Mouse (Mus musculus) gastrocnemius, postnatal 10 days (tissue): Measurements from ENCODE around the gene Cluh. TPM values are rescaled to one million over a fixed set of nuclear protein-coding genes. Genes with fewer than 3 reads are reported as not detected.

Experiments
- DNase-seq: peaks from one replicate; pipeline ENCODE4 v3.0.0; 2021; ENCODE audit warnings: mixed read lengths
- total RNA-seq, 2 experiments: library from RNA; stranded (reverse); gene quantifications; 2 replicates each; pipeline ENCODE4 v1.2.3; 2021

Cluh gene
- total RNA-seq, 2 experiments from 2014 or later = 83.7 to 90.5 TPM

DNA sequence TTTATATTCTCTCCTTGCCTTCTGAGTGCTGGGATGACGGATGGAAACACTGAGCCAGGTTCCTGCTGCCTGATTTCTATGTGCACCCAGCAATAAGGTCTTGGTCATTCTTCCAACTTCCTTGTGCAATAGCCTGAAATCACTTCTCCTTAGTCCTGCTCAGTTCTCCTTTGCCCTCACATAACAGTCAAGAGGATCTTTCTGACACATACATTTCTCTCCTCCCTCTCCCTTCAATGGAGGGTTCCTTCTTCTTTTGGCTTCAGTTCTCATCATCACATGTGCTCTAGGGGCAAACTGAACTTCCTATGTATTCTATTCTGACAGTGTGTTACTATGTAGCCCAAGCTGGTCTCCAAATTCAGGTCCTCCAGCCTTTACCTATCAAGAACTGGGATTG, 1.3 kb upstream of the Cluh start:
- DNase-seq = no peak

DNA sequence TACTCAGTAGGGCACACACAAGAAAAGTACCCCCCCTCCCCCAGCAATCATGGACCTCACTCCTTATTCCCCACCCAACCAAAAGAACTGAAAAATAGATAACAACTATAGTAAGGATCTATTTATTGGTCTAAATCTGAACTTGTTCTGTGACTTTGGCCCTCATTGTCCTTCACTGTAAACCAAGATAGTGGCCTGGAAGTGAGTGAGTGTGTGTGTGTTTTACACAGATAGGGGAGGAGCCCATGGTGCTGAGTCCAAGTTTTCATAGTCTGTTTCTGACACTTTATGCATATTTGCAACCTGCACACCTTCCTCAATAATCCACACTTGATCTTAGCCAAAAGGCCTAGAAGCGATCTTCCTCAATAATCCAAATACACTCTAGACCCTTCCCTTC, 619 bp upstream of the Cluh start:
- no peak for DNase-seq

DNA sequence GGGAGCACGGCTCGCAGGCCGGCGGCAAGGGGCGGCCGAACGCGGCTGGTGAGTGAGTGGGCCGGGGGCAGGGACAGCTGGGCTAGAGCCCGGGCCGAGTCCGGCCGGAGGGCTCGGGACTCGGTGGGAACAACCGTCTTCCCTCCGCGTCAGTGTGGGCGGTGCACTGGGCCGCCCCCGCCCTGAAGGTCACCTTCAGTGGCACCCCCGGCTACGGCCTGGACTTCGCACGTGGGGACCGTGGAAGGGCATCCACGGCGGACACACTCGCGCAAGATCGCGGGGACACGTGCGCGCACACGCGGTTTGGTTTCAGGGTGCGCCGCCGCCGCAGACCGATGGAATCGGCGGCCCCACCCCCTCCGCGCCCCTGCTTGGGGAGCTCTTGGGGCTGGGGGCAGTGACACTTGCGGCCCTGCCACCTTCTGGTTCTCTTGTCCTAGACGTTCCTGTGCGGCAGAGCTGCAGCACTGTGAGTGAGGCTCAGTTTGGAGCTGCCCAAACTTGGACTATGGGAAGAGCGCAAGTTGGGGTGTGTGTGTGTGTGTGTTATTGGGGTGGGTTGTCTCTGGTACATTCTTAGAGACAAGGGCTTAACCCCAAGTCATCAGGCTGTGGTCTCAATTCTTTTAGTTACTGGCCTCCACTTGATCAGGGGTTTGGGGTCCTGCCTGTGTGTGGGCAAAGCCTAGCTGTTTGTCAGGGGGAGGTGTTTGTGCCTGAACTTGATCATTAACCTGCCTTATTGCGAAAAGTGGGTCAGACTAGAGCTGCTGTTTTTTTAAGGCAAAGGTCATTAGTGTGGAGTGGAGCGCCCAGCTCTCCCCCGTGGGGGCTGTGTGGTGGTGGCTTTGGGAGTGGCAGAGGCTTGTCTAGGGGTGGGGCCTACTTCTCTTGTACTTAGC, 604 bp downstream of the Cluh start:
- DNase-seq = no peak

DNA sequence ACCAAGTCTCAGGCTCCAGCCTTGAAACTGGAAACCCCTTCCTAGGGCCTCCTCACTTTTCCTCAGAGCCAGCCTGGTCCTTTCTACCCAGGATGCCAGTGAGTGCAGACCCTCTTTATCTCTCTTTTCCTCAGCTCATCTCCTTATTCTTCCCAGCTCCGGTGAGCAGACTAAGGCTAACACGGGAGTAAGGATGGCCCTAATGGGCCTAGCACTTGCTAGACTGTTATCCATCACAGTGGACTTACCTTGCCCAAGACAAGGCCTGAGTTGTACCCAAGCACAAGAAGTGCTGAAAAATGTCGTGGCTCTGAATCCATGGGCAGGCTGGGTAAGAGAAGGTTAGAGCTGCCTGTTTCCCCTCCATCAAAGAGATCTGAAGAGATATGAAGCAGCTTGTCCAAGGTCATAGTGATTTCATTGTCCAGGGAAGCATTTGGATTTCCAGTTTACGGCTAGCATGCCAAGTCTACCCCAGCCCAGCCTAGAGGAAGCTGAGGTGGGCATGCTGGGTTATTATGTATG, 1.3 kb downstream of the Cluh start:
- no peak for DNase-seq

DNA sequence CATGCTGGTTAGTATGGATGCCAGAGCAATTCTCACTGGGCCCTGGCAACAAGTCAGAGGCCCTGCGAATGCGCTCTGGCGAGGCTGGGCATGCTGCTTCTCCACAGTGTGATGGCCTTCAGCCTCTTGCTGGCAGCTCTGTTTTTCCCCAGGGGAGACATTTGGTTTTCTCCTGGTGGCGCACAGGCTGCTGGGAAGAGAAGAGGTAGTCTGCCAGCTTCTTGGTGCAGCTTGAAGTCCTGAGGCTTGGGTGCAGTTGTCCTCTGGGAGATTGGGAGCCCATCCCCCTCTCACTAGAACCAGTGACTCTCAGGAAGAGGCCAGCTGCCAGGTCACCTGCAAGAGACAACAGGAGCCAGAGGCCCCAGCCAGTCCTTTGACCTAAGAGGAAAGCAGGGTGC, 3.5 kb downstream of the Cluh start:
- peak; percentile 23 for DNase-seq

DNA sequence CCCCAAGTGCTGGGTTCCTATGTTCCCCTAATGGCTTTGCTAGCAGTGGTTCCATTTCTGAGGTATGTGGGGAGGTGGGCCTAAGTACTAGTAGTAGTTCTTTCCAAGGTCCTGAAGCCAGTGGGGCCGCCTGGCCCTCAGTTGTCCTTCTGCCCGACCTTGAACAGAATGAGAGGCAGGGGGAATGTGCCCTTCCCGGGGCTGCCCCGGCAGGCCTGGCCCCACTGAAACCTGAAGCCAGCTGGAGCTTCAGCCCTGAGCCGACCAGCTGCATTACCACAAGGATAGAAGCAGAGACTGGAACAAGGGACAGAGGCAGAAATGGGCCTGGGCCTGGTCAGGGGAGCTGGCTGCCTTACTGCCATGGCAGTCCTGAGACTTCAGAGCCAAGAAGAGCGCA, 4.1 kb downstream of the Cluh start:
- DNase-seq = peak; percentile 18

DNA sequence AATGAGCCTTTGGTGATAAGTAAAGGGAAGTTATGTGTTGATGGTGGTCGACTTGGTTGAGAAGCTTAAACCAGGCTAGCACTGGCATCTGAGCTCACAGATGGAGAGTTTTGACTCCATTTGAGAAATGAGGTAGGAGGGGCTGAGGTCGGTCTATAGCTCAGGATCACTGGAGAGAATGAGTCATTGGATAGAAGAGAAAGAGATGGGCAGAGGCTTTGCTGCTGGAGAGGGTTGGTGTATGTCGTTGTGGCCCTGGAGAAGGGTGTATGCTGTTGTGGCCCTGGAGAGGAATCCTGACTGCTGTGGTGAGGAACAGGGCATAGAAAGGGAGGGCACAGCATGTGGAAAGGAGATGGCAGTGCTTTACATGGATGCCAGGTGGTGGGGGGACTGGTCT, 6.6 kb downstream of the Cluh start:
- DNase-seq = no peak

DNA sequence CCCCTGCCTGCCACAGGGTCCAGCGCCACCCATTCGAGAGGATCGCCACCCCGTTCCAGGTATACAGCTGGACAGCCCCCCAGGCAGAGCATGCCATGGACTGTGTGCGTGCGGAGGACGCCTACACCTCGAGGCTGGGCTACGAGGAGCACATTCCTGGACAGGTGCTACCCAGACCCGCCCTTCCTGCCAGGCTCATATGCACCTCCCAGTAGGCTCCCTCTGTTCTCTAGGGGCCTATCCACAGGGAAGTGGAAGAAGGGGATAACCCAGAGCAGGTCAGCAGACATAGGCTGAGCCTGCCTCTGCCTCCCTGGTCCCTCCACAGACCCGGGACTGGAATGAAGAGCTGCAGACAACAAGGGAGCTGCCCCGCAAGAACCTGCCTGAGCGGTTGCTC, 11.0 kb downstream of the Cluh start:
- no peak for DNase-seq

DNA sequence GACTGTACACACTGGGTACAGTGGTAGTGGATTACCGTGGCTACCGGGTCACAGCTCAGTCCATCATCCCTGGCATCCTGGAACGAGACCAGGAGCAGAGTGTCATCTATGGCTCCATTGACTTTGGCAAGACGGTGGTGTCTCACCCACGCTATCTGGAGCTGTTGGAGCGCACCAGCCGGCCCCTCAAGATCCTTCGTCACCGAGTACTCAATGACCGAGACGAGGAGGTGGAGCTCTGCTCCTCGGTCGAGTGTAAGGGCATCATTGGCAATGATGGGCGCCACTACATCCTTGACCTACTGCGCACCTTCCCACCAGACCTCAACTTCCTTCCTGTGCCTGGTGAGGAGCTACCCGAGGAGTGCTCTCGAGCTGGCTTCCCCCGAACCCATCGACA, 12.3 kb downstream of the Cluh start:
- DNase-seq = no peak

DNA sequence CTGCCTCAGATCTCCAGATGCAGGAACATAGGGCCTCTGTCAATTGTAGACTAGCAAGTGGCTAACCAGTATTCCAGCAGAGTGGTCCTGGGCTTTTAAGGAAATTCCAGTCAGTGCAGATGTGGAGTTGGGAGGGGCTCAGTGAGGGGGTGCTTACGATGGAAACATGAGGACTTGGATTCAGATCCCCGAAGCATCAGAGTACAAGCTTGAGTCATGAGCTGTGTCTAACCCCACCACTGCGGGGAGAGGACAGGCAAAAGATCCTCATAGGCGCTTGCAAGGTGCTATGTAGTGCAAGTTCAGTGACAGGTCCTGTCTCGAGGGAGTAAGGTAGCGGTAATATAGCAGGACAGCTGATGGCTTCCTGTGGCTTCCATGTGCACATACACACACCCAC, 12.9 kb downstream of the Cluh start:
- DNase-seq = no peak

DNA sequence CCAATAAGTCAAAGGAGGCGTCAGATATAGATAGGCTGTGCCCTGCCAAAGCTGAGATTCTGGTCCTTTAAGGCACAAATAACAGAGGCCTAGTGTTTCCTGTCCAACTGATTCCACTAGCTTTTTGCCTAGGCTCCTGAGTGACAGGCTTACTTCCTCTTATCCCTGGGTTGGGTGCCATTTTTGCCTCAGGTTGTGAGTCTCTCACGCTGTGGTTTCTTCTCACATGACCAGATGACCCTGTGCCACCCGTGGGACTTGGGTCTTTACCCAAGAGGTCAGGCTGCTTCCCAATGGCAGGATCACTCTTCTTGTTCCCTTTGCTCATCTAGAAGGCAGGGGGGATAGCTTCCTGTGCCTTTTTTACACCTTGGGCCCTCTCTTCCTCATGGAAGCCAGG, 15.0 kb downstream of the Cluh start:
- DNase-seq = no peak

DNA sequence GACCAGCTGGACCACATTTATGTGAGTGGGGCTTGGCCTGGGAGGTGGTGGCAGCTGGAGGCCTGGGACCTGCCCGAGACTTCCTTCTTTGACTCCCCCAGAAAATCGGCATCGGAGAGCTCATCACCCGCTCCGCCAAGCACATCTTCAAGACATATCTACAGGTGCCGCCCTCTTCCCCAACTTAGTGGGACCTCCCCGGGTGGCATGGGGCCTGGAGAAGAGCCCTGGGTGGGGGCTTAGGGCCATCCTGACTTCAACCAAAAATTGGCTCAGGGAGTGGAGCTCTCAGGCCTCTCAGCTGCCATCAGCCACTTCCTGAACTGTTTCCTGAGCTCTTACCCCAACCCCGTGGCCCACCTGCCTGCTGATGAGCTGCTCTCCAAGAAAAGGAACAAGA, 15.6 kb downstream of the Cluh start:
- no peak for DNase-seq

DNA sequence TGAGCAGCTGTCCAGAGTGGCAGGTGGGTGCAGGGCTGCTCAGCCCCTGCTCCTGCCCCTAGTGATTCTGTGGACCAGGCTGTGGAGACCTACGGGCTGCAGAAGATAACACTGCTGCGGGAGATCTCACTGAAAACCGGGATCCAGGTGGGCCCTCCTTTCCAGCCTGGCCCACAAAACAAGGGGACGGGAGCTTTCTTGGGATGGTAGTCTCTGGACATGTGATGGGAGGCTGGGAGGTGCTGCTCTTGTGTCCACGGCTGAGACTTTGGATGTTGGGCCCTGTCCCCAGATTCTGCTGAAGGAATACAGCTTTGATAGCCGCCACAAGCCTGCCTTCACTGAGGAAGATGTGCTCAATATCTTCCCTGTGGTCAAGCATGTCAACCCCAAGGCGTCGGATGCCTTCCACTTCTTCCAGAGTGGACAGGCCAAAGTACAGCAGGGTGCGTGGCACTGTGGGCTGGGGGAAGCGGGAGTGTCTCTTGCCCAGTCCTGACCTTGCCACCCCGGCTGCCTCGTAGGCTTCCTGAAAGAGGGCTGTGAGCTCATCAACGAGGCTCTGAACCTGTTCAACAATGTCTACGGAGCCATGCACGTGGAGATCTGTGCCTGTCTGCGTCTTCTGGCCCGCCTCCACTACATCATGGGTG, 16.5 kb downstream of the Cluh start:
- no peak for DNase-seq

DNA sequence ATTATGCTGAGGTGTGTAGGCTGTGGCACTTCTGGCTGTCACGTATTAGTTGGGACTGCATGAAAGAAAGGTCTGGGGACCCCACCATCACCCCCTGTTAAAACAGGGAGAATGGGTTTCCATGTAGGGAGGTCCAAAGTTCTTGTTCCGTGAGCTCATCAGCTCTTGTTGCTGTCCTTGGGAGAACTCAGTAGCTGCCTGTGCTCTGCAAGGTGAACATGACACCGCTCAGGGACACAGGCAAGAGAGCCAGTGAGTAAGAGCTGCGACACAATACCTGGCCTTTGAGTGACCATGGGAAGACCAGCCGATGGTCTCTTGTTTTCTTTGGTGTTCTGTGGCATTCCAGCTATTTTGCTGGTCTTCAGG, 17.0 kb downstream of the Cluh start:
- no peak for DNase-seq

DNA sequence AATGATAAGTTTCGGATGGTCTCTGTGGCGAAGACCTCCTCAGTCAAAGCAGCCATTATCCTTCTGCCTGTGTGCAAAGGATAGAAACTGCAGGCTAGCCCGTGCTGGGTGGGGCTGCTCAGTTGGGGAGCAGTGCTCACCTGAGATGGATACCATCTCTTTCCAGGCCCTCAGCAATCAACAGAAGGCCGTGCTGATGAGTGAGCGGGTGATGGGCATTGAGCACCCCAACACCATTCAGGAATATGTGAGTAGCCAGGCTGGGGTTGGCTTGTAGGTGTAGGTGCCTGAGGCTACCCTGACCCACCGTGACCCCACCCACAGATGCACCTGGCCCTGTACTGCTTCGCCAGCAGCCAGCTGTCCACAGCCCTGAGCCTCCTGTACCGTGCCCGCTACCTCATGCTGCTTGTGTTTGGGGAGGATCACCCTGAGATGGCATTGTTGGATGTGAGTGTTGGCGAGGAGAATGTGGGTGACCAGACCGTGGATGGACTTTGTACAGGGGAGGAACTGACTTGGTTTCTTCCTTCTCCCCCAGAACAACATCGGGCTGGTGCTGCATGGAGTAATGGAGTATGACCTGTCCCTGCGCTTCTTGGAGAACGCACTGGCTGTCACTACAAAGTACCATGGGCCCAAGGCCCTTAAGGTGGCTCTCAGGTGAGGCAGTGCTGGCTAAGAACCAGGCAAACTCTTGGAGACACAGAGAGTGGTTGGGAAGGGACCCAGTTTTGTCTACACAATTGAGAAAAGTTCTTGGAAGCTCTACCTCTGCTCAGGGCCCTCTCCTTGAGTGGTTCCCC, 17.7 kb downstream of the Cluh start:
- DNase-seq = no peak

DNA sequence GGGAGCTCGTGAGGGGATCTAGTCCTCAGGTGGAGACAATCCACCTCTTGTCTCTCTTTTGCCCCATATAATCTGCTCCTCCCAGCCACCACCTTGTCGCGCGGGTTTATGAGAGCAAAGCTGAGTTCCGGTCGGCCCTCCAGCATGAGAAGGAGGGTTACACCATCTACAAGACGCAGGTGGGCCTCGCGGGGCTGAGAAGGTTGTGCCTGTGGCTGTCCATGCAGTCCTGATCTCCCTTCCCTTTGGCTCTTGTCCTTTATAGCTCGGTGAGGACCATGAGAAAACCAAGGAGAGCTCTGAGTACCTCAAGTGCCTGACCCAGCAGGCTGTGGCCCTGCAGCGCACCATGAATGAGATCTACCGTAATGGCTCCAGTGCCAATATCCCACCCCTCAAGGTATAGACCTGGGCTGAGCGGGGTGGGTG, 18.3 kb downstream of the Cluh start:
- no peak for DNase-seq

DNA sequence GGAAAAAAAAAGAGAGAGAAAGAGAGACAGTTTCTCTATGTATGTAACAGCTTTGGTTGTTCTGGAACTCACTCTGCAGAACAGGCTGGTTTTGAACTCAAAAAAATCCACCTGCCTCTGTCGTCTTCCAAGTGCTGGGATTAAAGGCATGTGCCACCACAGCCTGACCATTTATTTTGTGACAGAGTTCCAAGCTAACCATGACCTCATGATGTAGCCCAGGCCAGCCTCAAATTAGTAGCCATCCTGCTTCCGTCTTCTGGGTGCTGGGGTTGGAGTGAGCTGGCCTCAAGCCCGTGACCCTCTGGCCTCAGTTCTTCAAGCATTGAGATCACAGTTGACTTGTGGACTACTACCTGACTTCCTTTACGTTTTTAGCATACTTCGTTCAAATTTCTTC, 19.2 kb downstream of the Cluh start:
- no peak for DNase-seq

DNA sequence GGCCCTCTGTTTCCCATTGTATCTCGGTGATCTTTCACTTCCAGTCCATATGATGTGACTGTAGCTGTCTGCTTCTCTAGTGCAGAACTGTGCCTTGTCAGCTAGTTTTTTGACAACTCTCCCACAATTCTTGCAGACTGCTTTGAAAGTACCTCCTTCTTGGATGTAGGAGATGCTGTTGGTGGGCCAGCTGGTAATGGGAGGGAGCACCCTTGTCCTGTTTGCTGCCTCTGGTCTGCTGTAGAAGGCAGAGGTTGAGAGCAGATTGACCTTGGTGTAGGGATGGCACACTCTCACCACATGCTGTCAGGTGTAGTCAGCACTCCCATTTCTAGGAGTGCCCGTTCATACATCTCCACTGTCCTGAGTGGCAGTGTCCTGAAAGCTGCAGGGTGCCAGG, 19.7 kb downstream of the Cluh start:
- DNase-seq = no peak

DNA sequence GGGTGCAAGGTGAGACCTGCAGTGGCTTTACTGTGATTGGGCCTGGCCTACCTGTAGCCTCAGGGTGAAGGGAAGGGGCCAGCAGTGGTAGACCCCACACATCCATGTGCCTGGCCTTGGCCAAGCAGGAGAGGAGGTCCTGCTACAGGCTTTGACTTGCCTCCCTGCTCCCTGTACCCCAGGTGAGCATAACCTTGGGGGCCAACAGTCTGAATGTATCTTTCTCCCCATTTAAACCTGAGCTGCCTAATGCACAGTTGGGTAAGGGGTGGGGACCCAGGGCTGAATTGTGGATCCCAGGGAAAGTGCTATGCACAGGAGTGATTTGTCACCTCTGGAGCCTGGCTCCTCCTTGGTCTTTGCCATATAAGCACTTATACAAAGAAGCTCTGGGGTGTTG, 20.9 kb downstream of the Cluh start:
- DNase-seq = no peak

DNA sequence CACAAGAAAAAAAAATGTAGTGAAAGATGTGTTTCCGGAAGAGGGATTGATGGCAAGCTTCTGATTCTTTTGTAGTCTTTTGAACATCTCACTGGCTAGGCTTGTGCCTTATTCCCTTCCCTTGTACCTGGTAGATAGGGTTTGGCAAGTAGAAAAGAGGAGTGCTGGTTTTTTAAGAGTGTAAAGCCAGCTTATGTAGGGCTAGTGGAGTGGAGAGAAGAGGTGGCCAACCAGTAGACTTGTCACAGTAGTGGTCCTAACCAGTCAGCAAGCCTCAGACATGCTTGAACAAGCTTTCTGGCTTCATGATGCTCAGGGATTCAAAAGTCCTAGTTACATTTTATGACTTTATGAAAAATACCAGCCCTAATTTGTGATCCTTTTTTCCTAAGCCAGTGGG, 21.7 kb downstream of the Cluh start:
- no peak for DNase-seq

DNA sequence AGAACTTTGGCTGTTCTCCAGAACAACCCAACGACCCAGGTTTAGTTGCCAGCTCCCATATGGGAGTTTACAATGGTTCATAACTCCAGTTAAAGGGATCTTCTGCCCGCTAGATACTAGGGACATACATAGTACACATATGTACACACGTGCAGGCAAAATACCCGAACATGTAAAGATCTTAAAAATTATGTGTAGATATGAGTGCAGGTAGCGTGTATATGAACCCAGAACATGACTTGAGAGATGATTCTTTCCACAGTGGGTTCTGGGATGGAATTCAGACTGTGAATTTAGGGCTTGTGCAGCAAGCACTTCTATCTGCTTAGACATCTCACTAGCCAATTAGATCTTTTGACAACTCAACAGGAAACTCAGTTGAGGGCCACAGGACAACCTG, 22.5 kb downstream of the Cluh start:
- no peak for DNase-seq

DNA sequence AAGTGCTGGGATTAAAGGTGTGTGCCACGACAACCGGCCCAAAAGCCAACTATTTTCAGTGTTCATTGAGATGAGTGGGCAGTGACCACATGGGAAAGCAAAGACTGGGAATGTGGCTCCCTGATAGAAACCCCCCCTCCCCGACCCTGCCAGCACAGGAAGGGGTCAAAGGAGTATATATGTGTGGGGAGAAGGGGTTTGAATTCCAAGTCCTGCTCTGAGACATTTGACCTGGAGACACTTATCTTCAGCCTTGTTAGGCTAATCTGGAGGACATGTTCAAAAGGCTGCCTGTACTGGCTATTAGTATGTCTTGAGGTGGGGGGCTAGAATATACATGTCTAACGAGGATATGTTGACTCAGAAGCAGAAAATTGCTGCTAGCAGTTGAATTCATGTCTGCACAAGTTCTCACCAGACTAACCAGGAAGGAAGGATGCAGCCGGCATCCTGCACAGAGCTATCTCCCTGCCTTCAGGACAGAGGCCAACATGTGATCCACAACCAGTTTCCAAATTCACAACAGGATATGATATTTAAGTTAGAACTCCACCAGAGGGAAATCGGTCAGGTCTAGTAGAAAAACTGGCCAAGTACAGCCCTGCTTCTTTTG, 23.7 kb downstream of the Cluh start:
- DNase-seq = no peak

DNA sequence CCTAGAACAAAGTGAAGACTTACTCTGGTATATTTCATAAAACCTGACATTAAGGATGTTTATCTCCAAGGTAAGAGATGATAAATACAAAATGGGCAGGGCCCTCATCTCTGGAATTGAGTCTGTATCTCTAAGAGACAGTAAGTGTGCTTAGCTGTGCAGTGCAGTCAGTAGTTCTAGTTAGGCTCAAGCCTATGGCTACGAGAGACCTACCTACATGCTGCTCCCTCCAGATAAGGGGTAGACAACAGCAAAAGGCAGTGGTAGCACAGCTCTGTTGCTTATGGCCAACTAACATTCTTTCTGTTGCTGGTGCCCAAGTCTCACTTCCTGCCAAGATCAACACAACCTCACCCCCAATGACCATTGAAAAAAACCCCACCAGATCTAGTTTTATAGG, 24.3 kb downstream of the Cluh start:
- no peak for DNase-seq
